Mouse (Mus musculus): ENCODE measurements around the gene Htt. TPM values are rescaled to one million over a fixed set of nuclear protein-coding genes. Genes with fewer than 3 reads are reported as not detected.

Gene Htt
- polyA plus RNA-seq, 1 experiment from 2014 or later: 3.8 TPM

DNA sequence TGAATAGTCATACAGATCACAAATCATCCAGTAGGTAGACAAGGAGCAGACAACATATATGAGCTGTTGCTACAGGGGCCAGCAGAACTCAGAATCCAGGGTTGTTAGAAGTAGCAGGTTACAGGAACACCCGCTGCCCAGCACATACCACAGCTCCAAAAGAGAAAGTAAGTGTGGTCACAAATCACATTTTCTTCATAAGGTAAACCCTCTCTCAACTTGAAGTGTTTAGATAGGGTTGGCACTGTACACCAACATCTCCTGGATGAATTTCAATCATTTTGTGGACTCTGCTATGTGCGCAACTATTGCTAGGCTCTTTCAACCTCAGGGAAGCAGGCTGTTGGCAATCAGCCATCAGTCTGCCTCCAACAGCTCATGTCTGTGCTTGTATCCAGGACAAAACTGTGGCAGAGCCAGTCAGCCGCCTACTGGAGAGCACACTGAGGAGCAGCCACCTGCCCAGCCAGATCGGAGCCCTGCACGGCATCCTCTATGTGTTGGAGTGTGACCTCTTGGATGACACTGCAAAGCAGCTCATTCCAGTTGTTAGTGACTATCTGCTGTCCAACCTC is 141.4 kb downstream of the Htt start:
- peak; percentile 95 for ATAC-seq
- peak; percentile 92 for DNase-seq (ENCODE audit: low spot score)
- 59% methylated on average over 5 of the region's 5 CpGs for WGBS
- no peak overlapping the region for H3K9ac ChIP-seq (replicated peaks; ENCODE audit: low read depth)
- no peaks in the 10 kb centered on the region for H3K27me3 ChIP-seq (replicated peaks; ENCODE audit: insufficient read depth, low read length)
- H3K36me3 ChIP-seq (ENCODE audit: insufficient read depth, low read length): peaks cover 48% of the 10 kb centered on the region
- no peaks in the 10 kb centered on the region for H3K9me3 ChIP-seq (ENCODE audit: low read length)
- H3K27ac ChIP-seq (ENCODE audit: low read length): peak overlapping the region; percentile 52; the same call in 1 of the 2 replicates
- peak; percentile 92 for TF ChIP-seq EP300 (IDR thresholded peaks at IDR 0.05)
- peak; percentile 69 for TF ChIP-seq CTCF (IDR thresholded peaks at IDR 0.05)
- H3K4me3 ChIP-seq (ENCODE audit: low read depth, low read length): no peak overlapping the region
- H3K4me2 ChIP-seq (replicated peaks; ENCODE audit: low read depth, low read length): no peak overlapping the region
- H3K4me1 ChIP-seq (ENCODE audit: insufficient read depth, low read depth, low read length): no peaks in the 10 kb centered on the region

DNA sequence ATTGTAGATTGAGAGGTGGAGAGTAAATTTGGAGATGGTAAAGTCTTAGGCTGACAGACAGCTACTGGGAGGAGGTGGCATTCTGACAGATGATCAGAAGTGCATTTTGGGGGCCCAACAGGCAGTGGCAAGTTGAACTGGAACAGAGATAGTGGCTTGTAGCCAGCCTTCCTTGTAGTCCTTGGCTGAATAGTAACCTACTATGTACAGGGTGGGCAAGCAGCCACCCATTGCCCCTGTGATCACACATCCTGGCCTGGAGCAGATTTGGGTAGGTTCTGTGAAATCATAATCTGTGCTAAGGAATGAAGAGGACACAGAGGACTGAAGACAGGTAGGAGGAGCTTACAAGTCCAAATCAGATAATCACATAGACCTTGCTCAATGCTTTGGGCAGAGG is 142.9 kb downstream of the Htt start:
- TF ChIP-seq EP300 (IDR thresholded peaks at IDR 0.05) (no peak), CTCF (IDR thresholded peaks at IDR 0.05) (no peak)
- H3K4me2 ChIP-seq (replicated peaks; ENCODE audit: low read depth, low read length): no peak overlapping the region
- H3K4me3 ChIP-seq (ENCODE audit: low read depth, low read length): no peak overlapping the region
- no peak overlapping the region for H3K9ac ChIP-seq (replicated peaks; ENCODE audit: low read depth)
- H3K4me1 ChIP-seq (ENCODE audit: insufficient read depth, low read depth, low read length): peaks cover 3% of the 10 kb centered on the region; the same call in 1 of the 2 replicates
- H3K36me3 ChIP-seq (ENCODE audit: insufficient read depth, low read length): peaks cover 49% of the 10 kb centered on the region
- no peak for ATAC-seq
- H3K27ac ChIP-seq (ENCODE audit: low read length): no peak overlapping the region
- no peaks in the 10 kb centered on the region for H3K9me3 ChIP-seq (ENCODE audit: low read length)
- no peak for DNase-seq (ENCODE audit: low spot score)
- H3K27me3 ChIP-seq (replicated peaks; ENCODE audit: insufficient read depth, low read length): no peaks in the 10 kb centered on the region

DNA sequence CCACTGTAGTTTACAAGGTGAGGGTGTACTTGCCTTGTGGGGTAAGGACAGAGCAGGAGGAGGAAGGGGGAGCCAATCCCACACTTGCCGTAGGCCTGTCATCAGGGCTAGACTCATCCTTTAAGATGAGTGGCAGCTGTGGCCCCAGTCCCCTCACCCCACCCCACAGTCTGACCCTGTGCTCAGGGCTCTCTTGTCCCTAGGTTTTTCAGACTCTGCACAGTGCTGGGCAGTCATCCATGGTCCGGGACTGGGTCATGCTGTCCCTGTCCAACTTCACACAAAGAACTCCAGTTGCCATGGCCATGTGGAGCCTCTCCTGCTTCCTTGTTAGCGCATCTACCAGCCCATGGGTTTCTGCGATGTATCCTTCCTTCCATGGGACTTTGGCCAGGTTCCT is 145.7 kb downstream of the Htt start:
- peaks cover 32% of the 10 kb centered on the region for H3K36me3 ChIP-seq (ENCODE audit: insufficient read depth, low read length)

DNA sequence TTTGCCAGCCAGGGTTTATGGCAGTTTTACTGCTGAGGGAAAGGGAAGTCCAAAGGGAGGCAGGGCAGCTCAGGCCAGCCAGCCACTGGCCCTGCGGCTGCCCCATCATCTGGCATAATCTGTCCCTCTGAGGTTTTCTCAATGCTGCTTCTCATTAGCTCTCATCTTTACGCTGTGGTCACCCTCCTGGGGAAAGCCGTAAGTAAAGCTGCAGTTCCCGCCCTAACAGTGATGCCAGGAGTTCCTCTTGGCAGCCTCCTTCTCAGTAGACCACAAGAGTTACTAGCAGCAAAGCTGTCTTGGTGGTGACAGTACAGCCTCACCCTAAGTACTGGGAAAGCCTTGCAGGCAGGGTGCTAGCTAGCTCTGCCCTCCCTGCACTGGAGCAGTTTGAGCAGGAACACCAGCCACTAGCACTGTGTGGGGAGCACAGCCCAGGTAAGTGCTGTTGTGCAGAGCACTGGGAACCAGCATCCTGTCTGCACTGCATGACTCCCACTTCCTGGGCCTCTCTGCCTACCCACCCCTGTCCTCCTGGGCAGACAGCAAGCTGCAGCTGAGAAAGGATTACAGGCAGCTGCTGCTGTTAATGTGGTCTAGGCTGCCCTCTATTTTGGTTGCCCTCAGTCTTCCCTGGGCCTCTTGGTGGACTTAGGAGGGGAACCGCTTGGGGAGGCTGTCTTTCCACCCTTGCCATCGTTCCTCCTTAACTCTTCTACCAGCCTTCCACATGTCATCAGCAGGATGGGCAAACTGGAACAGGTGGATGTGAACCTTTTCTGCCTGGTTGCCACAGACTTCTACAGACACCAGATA is 146.6 kb downstream of the Htt start, which contains the start of gene Msantd1:
Msantd1 (plus strand) TSS at position 103 of the 816 bp plus-strand sequence.
- 71% methylated on average over 6 of the region's 6 CpGs for WGBS
- Histone ChIP-seq H3K4me1 (ENCODE audit: insufficient read depth, low read depth, low read length) (peaks cover 8% of the 10 kb centered on the region; the same call in 1 of the 2 replicates), H3K4me3 (ENCODE audit: low read depth, low read length) (no peak within 1 kb of the TSS), H3K9me3 (ENCODE audit: low read length) (no peaks in the 10 kb centered on the region), H3K4me2 (replicated peaks; ENCODE audit: low read depth, low read length) (no peak within 1 kb of the TSS), H3K9ac (replicated peaks; ENCODE audit: low read depth) (no peak within 1 kb of the TSS), H3K27me3 (replicated peaks; ENCODE audit: insufficient read depth, low read length) (no peaks in the 10 kb centered on the region), H3K27ac (ENCODE audit: low read length) (peak within 1 kb of the TSS; percentile 17), H3K36me3 (ENCODE audit: insufficient read depth, low read length) (peaks cover 32% of the 10 kb centered on the region)
- TF ChIP-seq CTCF (IDR thresholded peaks at IDR 0.05): no peak
- TF ChIP-seq EP300 (IDR thresholded peaks at IDR 0.05): no peak
- ATAC-seq: no peak
- DNase-seq (ENCODE audit: low spot score): no peak

More for the DNA sequence above, 145.7 kb downstream of the Htt start:
- 93% methylated on average over 4 of the region's 4 CpGs for WGBS
- no peak for DNase-seq (ENCODE audit: low spot score)
- no peak overlapping the region for H3K4me2 ChIP-seq (replicated peaks; ENCODE audit: low read depth, low read length)
- no peak overlapping the region for H3K27ac ChIP-seq (ENCODE audit: low read length)
- H3K4me1 ChIP-seq (ENCODE audit: insufficient read depth, low read depth, low read length): peaks cover 8% of the 10 kb centered on the region; the same call in 1 of the 2 replicates
- no peaks in the 10 kb centered on the region for H3K9me3 ChIP-seq (ENCODE audit: low read length)
- no peak overlapping the region for H3K9ac ChIP-seq (replicated peaks; ENCODE audit: low read depth)
- ATAC-seq: no peak
- TF ChIP-seq CTCF (IDR thresholded peaks at IDR 0.05): no peak
- TF ChIP-seq EP300 (IDR thresholded peaks at IDR 0.05): no peak
- no peaks in the 10 kb centered on the region for H3K27me3 ChIP-seq (replicated peaks; ENCODE audit: insufficient read depth, low read length)
- H3K4me3 ChIP-seq (ENCODE audit: low read depth, low read length): no peak overlapping the region

DNA sequence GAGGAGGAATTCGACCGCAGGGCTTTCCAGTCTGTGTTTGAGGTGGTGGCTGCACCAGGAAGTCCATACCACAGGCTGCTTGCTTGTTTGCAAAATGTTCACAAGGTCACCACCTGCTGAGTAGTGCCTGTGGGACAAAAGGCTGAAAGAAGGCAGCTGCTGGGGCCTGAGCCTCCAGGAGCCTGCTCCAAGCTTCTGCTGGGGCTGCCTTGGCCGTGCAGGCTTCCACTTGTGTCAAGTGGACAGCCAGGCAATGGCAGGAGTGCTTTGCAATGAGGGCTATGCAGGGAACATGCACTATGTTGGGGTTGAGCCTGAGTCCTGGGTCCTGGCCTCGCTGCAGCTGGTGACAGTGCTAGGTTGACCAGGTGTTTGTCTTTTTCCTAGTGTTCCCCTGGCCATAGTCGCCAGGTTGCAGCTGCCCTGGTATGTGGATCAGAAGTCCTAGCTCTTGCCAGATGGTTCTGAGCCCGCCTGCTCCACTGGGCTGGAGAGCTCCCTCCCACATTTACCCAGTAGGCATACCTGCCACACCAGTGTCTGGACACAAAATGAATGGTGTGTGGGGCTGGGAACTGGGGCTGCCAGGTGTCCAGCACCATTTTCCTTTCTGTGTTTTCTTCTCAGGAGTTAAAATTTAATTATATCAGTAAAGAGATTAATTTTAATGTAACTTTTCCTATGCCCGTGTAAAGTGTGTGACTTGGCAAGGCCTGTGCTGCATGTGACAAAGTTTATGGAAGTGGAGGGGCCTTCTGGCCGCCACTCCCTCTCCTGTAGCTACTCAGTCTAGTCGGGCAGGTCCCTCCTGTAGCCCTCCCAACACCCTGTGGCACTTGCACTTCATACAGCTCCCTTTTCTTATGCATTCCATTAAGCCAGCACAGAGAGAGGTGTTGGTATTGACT is 147.4 kb downstream of the Htt start:
- ATAC-seq: peak; percentile 88
- Histone ChIP-seq H3K9me3 (ENCODE audit: low read length) (no peaks in the 10 kb centered on the region), H3K36me3 (ENCODE audit: insufficient read depth, low read length) (peaks cover 32% of the 10 kb centered on the region), H3K4me2 (replicated peaks; ENCODE audit: low read depth, low read length) (no peak overlapping the region), H3K4me1 (ENCODE audit: insufficient read depth, low read depth, low read length) (peaks cover 8% of the 10 kb centered on the region; the same call in 1 of the 2 replicates), H3K27ac (ENCODE audit: low read length) (peak overlapping the region; percentile 17), H3K9ac (replicated peaks; ENCODE audit: low read depth) (no peak overlapping the region), H3K27me3 (replicated peaks; ENCODE audit: insufficient read depth, low read length) (no peaks in the 10 kb centered on the region), H3K4me3 (ENCODE audit: low read depth, low read length) (no peak overlapping the region)
- WGBS: 49% methylated on average over 9 of the region's 9 CpGs
- peak; percentile 59 for DNase-seq (ENCODE audit: low spot score)
- TF ChIP-seq EP300 (IDR thresholded peaks at IDR 0.05) (no peak), CTCF (IDR thresholded peaks at IDR 0.05) (no peak)

Data from lung, postnatal 0 days (tissue).